Mouse (Mus musculus): Measurements from ENCODE around the gene Phyh.

DNA sequence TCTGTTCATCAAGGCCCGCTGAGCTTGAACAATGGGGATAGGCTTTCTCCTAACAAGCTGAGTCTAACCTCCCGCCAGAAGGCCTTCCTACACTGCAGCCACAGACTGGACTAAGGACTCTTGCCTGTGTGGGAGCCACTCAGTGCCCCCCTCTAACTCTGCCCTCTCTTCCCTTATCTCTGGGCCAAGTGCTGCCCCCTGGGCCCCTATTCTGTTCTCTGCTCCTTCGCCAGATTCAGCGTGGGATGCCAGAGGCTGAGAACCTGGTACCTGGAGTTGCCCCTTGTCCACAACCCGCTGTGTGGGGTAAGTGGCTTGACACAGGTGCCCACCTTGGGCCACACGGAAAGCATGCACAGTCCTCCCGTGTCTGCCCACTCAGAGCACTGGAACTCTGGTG, 4.9 kb upstream of the Phyh start:
- TF ChIP-seq TAL1 (IDR thresholded peaks at IDR 0.05; ENCODE audit: low read length) (no peak), GATA1 (IDR thresholded peaks at IDR 0.05; ENCODE audit: low read length) (no peak)

Measured in erythroblast, embryonic 14.5 days (primary cell).